Mouse (Mus musculus) lung, embryonic 14.5 days (tissue): ENCODE measurements at regions not wholly inside any gene's neighbourhood (a gene's known extent, or its start where the extent isn't known, plus 50 kb on each side); places are given as distances from the start of the nearest gene placed in this dataset.

Experiments used
- ATAC-seq: fragments of 200-750 bp; cut with Nextera tagmentation; 2 replicates; pipeline ENCODE4 v1.8.0; 2017; ENCODE audit warnings: mild to moderate bottlenecking, moderate TSS enrichment, moderate library complexity; ENCODE audit not compliant: insufficient read depth
- DNase-seq: peaks from one replicate; pipeline ENCODE4 v3.0.0-alpha.2; 2015
- H3K27ac ChIP-seq: fragments of 300-500 bp; sonication (generic); 2 replicates; pipeline ENCODE4 v1.5.1; 2014; ENCODE audit warnings: low read depth, mild to moderate bottlenecking, moderate library complexity
- H3K27me3 ChIP-seq: fragments of 300-500 bp; sonication (generic); 2 replicates; pipeline ENCODE4 v1.6.1; 2014; ENCODE audit warnings: low read length, control low read depth; ENCODE audit not compliant: insufficient read depth
- H3K36me3 ChIP-seq: fragments of 300-500 bp; sonication (generic); 2 replicates; pipeline ENCODE4 v1.6.1; 2014; ENCODE audit warnings: control low read depth; ENCODE audit not compliant: insufficient read depth
- H3K4me1 ChIP-seq: fragments of 300-500 bp; sonication (generic); 2 replicates; pipeline ENCODE4 v1.6.1; 2014; ENCODE audit warnings: antibody characterized with exemption, control low read depth; ENCODE audit not compliant: insufficient read depth
- H3K4me2 ChIP-seq: fragments of 300-500 bp; sonication (generic); 2 replicates; pipeline ENCODE4 v1.6.1; 2014; ENCODE audit warnings: mild to moderate bottlenecking
- H3K4me3 ChIP-seq: fragments of 300-500 bp; sonication (generic); 2 replicates; pipeline ENCODE4 v1.5.1; 2014; ENCODE audit warnings: low read depth, low read length
- H3K9ac ChIP-seq: fragments of 300-500 bp; sonication (generic); 2 replicates; pipeline ENCODE4 v1.6.1; 2014
- H3K9me3 ChIP-seq: fragments of 300-500 bp; sonication (generic); 2 replicates; pipeline ENCODE4 v1.6.1; 2016; ENCODE audit warnings: low read depth, low read length, control low read depth
- CTCF ChIP-seq: IDR thresholded peaks from 2 replicates; pipeline ENCODE4 v1.5.1; 2016; ENCODE audit warnings: antibody characterized with exemption, low read depth
- WGBS: fragments of 180-500 bp; shearing (Covaris S2); extraction: QIAGEN DNeasy Blood & Tissue Kit; methylation state at CpG from one replicate; pipeline ENCODE4 v1.1.7; 2014; 5-methylcytosine and 5-hydroxymethylcytosine counted together

DNA sequence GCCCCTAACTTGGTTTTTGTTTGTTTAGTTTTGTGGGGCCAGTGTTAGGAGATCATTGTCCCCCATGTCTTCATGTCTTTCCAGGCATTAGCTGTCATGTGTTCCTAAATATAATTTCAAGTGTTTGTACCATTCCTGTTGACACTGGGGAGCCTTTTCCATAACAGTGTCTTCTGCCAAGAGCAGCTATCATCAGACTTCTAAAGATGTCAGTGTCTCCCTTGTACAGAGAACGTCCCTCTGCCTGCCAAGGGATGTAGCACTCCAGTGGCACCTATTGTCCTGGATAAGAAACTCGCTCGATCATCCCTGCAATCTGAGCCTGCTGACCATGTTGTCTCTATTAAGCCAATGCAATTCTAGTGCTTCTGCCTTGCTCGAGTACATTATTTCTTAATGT, 64.6 kb upstream of the Lhfpl2 start:
- no peaks in the 10 kb centered on the region; the same call in 1 of the 2 replicates for H3K9me3 ChIP-seq
- peaks cover 5% of the 10 kb centered on the region; the same call in 1 of the 2 replicates for H3K4me1 ChIP-seq
- H3K4me3 ChIP-seq, result no peak overlapping the region
- WGBS, result 36% methylated on average over 4 of the region's 4 CpGs
- peak; percentile 85 for DNase-seq
- no peak overlapping the region for H3K4me2 ChIP-seq
- no peaks in the 10 kb centered on the region for H3K36me3 ChIP-seq
- H3K9ac ChIP-seq, result no peak overlapping the region
- ATAC-seq, result peak; percentile 86
- H3K27me3 ChIP-seq, result no peaks in the 10 kb centered on the region
- H3K27ac ChIP-seq, result no peak overlapping the region
- peak; percentile 5; the same call in 1 of the 2 replicates for TF ChIP-seq CTCF

GRCm38 (mm10) chr13:93995423-93995822, 62.2 kb upstream of the Lhfpl2 start:
- WGBS, result 87% methylated on average over 3 of the region's 3 CpGs
- ATAC-seq (no peak), DNase-seq (no peak)

GRCm38 (mm10) chr13:93996535-93997382, 60.8 kb upstream of the Lhfpl2 start:
- Histone ChIP-seq H3K27ac (no peak overlapping the region), H3K4me3 (no peak overlapping the region), H3K27me3 (no peaks in the 10 kb centered on the region), H3K4me2 (no peak overlapping the region), H3K9ac (no peak overlapping the region), H3K9me3 (no peaks in the 10 kb centered on the region; the same call in 1 of the 2 replicates), H3K36me3 (no peaks in the 10 kb centered on the region), H3K4me1 (peaks cover 8% of the 10 kb centered on the region)
- peak; percentile 77 for DNase-seq
- 50% methylated on average over 10 of the region's 10 CpGs for WGBS
- TF ChIP-seq CTCF, result no peak
- 0 out of 2 replicates have a peak, but pooled peaks have one; percentile 8 for ATAC-seq

More at GRCm38 (mm10) chr13:93995423-93995822, 62.2 kb upstream of the Lhfpl2 start:
- H3K4me2 ChIP-seq, result no peak overlapping the region
- no peak overlapping the region for H3K27ac ChIP-seq
- no peak overlapping the region for H3K9ac ChIP-seq
- no peak overlapping the region for H3K4me3 ChIP-seq
- H3K4me1 ChIP-seq, result peaks cover 8% of the 10 kb centered on the region
- no peak for TF ChIP-seq CTCF
- no peaks in the 10 kb centered on the region; the same call in 1 of the 2 replicates for H3K9me3 ChIP-seq
- no peaks in the 10 kb centered on the region for H3K36me3 ChIP-seq
- no peaks in the 10 kb centered on the region for H3K27me3 ChIP-seq

DNA sequence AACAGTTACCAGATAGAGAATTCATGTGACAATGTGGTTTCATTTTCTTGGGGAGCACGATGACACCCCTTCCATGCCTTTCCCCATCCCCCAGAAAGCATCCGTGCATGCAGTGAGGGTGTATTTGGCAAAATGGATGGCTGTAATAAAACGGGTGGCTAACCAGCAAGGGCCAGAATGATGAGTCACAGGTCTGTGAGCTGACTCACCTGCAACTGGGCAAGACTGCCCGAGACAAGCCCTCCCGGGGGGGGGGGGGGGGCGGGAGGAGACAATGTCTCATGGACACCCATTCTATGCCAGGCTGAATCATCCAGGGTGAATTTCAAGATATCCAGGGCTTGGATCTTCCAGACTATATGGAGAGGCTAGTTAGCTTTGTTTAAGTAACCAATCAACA, 59.6 kb upstream of the Lhfpl2 start:
- H3K36me3 ChIP-seq, result no peaks in the 10 kb centered on the region
- TF ChIP-seq CTCF, result no peak
- H3K9ac ChIP-seq, result no peak overlapping the region
- no peak overlapping the region for H3K27ac ChIP-seq
- no peak overlapping the region for H3K4me3 ChIP-seq
- H3K4me2 ChIP-seq, result no peak overlapping the region
- no peaks in the 10 kb centered on the region for H3K27me3 ChIP-seq
- 70% methylated on average over 6 of the region's 6 CpGs for WGBS
- ATAC-seq (no peak), DNase-seq (no peak)
- peaks cover 8% of the 10 kb centered on the region for H3K4me1 ChIP-seq
- H3K9me3 ChIP-seq, result no peaks in the 10 kb centered on the region

GRCm38 (mm10) chr13:93998406-93998805, 59.2 kb upstream of the Lhfpl2 start:
- 71% methylated on average over 1 of the region's 1 CpGs for WGBS
- Histone ChIP-seq H3K27ac (no peak overlapping the region), H3K4me2 (no peak overlapping the region), H3K27me3 (no peaks in the 10 kb centered on the region), H3K4me3 (no peak overlapping the region), H3K9me3 (no peaks in the 10 kb centered on the region), H3K9ac (no peak overlapping the region), H3K4me1 (peaks cover 5% of the 10 kb centered on the region), H3K36me3 (no peaks in the 10 kb centered on the region)
- TF ChIP-seq CTCF, result no peak
- DNase-seq (no peak), ATAC-seq (no peak)

DNA sequence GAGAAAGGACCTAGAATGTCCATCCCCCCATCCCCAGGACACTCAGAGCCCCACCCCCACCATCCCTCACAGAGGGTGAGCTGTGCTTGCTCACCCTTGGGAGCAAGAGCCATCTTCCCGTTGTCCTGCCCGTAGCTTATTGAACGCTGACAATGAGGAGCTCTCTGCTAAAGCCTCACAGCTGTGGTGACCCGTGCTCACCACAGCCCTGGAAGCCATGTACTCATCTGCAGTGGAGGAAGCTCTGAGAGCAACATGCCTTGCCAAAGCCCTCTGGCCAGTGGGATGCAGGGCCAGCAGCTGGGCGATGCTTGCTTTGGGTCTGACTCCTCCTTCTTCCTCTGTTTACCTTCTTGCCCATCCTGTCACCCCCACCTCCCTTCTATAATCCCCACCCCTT, 53.8 kb upstream of the Lhfpl2 start:
- ATAC-seq, result no peak

DNA sequence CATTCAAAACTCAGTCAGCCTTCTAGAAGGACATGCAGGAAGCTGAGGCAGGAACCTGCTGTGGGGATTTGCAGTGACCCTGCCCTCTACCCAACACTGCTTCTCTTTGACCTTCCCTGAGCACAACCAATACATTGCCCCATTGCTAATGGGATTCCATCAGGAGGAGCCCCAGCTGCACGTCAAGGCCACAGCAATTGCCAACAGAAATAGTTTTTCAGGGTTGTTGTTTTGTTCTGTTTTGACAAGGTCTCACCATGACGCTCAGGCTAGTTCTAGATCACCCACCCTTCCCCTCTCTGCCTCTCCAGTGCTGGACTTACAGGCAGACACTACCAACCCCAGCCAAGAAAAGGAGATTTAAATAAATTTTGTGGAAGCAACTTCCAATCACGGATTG, 53.2 kb upstream of the Lhfpl2 start:
- Histone ChIP-seq H3K36me3 (no peaks in the 10 kb centered on the region), H3K4me1 (peaks cover under 1% of the 10 kb centered on the region; the same call in 1 of the 2 replicates), H3K9me3 (no peaks in the 10 kb centered on the region), H3K4me2 (no peak overlapping the region), H3K4me3 (no peak overlapping the region), H3K27ac (no peak overlapping the region), H3K9ac (no peak overlapping the region), H3K27me3 (no peaks in the 10 kb centered on the region)
- ATAC-seq, result no peak
- TF ChIP-seq CTCF, result no peak
- WGBS, result 66% methylated on average over 3 of the region's 3 CpGs
- DNase-seq, result no peak

More for the DNA sequence above, 53.8 kb upstream of the Lhfpl2 start:
- Histone ChIP-seq H3K4me2 (no peak overlapping the region), H3K36me3 (no peaks in the 10 kb centered on the region), H3K27ac (no peak overlapping the region), H3K27me3 (no peaks in the 10 kb centered on the region), H3K9me3 (no peaks in the 10 kb centered on the region), H3K4me3 (no peak overlapping the region), H3K9ac (no peak overlapping the region), H3K4me1 (peaks cover 3% of the 10 kb centered on the region; the same call in 1 of the 2 replicates)
- DNase-seq, result no peak
- WGBS, result 41% methylated on average over 5 of the region's 5 CpGs
- no peak for TF ChIP-seq CTCF
